Mouse (Mus musculus): ENCODE data around the gene Zfp628. TPM values are rescaled to one million over a fixed set of nuclear protein-coding genes. Genes with fewer than 3 reads are reported as not detected.

Zfp628 gene
- polyA plus RNA-seq, 1 experiment from 2014 or later: 3.7 TPM

DNA sequence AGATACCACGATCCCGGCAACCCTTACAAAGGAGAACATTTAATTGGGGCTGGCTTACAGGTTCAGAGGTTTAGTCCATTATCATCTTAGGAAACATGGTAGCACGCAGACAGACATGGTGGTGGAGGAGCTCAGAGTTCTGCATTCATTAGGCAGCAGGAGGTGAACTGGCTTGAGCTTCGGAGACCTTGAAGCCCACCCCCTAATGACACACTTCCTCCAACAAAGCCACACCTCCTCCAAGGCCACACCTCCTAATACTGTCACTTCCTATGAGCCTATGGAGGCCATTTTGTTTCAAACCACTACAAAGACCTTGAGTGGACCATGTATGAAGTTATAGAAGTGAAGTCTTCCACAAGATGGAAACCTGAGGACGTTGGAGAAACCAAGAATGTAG, 2.8 kb upstream of the Zfp628 start:
- H3K9ac ChIP-seq (replicated peaks; ENCODE audit: low read depth, low read length): no peak overlapping the region
- 64% methylated on average over 5 of the region's 5 CpGs for WGBS
- no peaks in the 10 kb centered on the region for H3K27me3 ChIP-seq (ENCODE audit: control insufficient read depth, insufficient read depth, low read length)
- no peak for ATAC-seq (ENCODE audit: low read depth)
- no peaks in the 10 kb centered on the region for H3K36me3 ChIP-seq (ENCODE audit: control insufficient read depth, insufficient read depth, low read length)
- H3K9me3 ChIP-seq (ENCODE audit: control insufficient read depth, low read length): no peaks in the 10 kb centered on the region
- peaks cover 12% of the 10 kb centered on the region for H3K4me1 ChIP-seq (ENCODE audit: control insufficient read depth, insufficient read depth, low read length)
- no peak overlapping the region for H3K4me3 ChIP-seq (ENCODE audit: low read depth, low read length)
- no peak overlapping the region for H3K27ac ChIP-seq (ENCODE audit: low read depth, low read length)
- no peak overlapping the region for H3K4me2 ChIP-seq (ENCODE audit: low read depth, low read length)

GRCm38 (mm10) chr7:4915669-4916416, 826 bp downstream of the Zfp628 start:
- peaks cover 20% of the 10 kb centered on the region for H3K36me3 ChIP-seq (ENCODE audit: control insufficient read depth, insufficient read depth, low read length)
- H3K27me3 ChIP-seq (ENCODE audit: control insufficient read depth, insufficient read depth, low read length): no peaks in the 10 kb centered on the region
- H3K4me1 ChIP-seq (ENCODE audit: control insufficient read depth, insufficient read depth, low read length): peaks cover 12% of the 10 kb centered on the region
- H3K4me3 ChIP-seq (ENCODE audit: low read depth, low read length): peak overlapping the region; percentile 69
- ATAC-seq (ENCODE audit: low read depth): peak; percentile 75
- peak overlapping the region; percentile 86 for H3K4me2 ChIP-seq (ENCODE audit: low read depth, low read length)
- peak overlapping the region; percentile 87 for H3K9ac ChIP-seq (replicated peaks; ENCODE audit: low read depth, low read length)
- peak overlapping the region; percentile 99 for H3K27ac ChIP-seq (ENCODE audit: low read depth, low read length)
- no peaks in the 10 kb centered on the region for H3K9me3 ChIP-seq (ENCODE audit: control insufficient read depth, low read length)
- 6% methylated on average over 14 of the region's 14 CpGs for WGBS

- H3K27me3 ChIP-seq (ENCODE audit: control insufficient read depth, insufficient read depth, low read length): no peaks in the 10 kb centered on the region
- no peak overlapping the region for H3K27ac ChIP-seq (ENCODE audit: low read depth, low read length)
- no peak overlapping the region for H3K4me3 ChIP-seq (ENCODE audit: low read depth, low read length)
- peaks cover 21% of the 10 kb centered on the region for H3K4me1 ChIP-seq (ENCODE audit: control insufficient read depth, insufficient read depth, low read length)
- H3K4me2 ChIP-seq (ENCODE audit: low read depth, low read length): no peak overlapping the region
- peaks cover 21% of the 10 kb centered on the region for H3K36me3 ChIP-seq (ENCODE audit: control insufficient read depth, insufficient read depth, low read length)
- WGBS: 97% methylated on average over 2 of the region's 2 CpGs
- H3K9ac ChIP-seq (replicated peaks; ENCODE audit: low read depth, low read length): 0 out of 2 replicates have a peak overlapping the region, but pooled peaks have one; percentile 87
- no peaks in the 10 kb centered on the region for H3K9me3 ChIP-seq (ENCODE audit: control insufficient read depth, low read length)
- ATAC-seq (ENCODE audit: low read depth): no peak
These were observed 2.5 kb downstream of the Zfp628 start for GRCm38 (mm10) chr7:4917494-4917893.

DNA sequence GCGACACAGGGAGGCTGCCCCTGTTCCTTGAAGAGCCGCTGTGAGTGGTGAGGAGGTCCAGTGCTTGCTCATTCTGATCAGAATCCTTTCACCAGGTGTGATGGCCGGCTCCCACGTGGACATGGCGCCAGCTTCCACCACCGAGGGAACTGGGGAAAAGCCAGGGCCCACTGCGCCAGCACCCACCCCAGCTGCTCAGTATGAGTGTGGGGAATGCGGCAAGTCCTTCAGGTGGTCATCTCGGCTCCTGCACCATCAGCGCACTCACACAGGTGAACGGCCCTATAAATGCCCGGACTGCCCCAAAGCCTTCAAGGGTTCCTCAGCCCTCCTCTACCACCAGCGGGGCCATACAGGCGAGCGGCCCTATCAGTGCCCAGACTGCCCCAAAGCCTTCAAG, 3.7 kb downstream of the Zfp628 start:
- H3K27ac ChIP-seq (ENCODE audit: low read depth, low read length): no peak overlapping the region
- H3K9me3 ChIP-seq (ENCODE audit: control insufficient read depth, low read length): no peaks in the 10 kb centered on the region
- peaks cover 28% of the 10 kb centered on the region for H3K4me1 ChIP-seq (ENCODE audit: control insufficient read depth, insufficient read depth, low read length)
- ATAC-seq (ENCODE audit: low read depth): no peak
- 98% methylated on average over 15 of the region's 15 CpGs for WGBS
- no peak overlapping the region for H3K4me2 ChIP-seq (ENCODE audit: low read depth, low read length)
- peaks cover 21% of the 10 kb centered on the region for H3K36me3 ChIP-seq (ENCODE audit: control insufficient read depth, insufficient read depth, low read length)
- H3K27me3 ChIP-seq (ENCODE audit: control insufficient read depth, insufficient read depth, low read length): no peaks in the 10 kb centered on the region
- no peak overlapping the region for H3K9ac ChIP-seq (replicated peaks; ENCODE audit: low read depth, low read length)
- H3K4me3 ChIP-seq (ENCODE audit: low read depth, low read length): no peak overlapping the region

GRCm38 (mm10) chr7:4919096-4919495, 4.1 kb downstream of the Zfp628 start:
- H3K36me3 ChIP-seq (ENCODE audit: control insufficient read depth, insufficient read depth, low read length): peaks cover 21% of the 10 kb centered on the region
- H3K27me3 ChIP-seq (ENCODE audit: control insufficient read depth, insufficient read depth, low read length): no peaks in the 10 kb centered on the region
- no peak overlapping the region for H3K27ac ChIP-seq (ENCODE audit: low read depth, low read length)
- no peak for ATAC-seq (ENCODE audit: low read depth)
- no peak overlapping the region for H3K9ac ChIP-seq (replicated peaks; ENCODE audit: low read depth, low read length)
- WGBS: 90% methylated on average over 18 of the region's 21 CpGs
- H3K9me3 ChIP-seq (ENCODE audit: control insufficient read depth, low read length): no peaks in the 10 kb centered on the region
- peaks cover 32% of the 10 kb centered on the region for H3K4me1 ChIP-seq (ENCODE audit: control insufficient read depth, insufficient read depth, low read length)
- H3K4me3 ChIP-seq (ENCODE audit: low read depth, low read length): no peak overlapping the region
- no peak overlapping the region for H3K4me2 ChIP-seq (ENCODE audit: low read depth, low read length)

DNA sequence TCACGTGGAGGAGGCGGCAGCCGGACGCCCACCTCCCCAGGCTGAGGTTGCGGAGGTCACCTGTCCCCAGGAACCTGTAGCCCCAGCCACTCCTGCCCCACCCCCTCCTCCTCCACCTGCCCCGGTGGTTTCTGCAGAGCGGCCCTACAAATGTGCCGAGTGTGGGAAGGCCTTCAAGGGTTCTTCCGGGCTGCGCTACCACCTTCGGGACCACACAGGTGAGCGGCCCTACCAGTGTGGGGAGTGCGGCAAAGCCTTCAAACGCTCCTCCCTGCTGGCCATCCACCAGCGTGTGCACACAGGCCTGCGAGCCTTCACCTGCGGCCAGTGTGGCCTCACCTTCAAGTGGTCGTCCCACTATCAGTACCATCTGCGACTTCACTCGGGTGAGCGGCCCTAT, 5.0 kb downstream of the Zfp628 start:
- Histone ChIP-seq H3K9ac (replicated peaks; ENCODE audit: low read depth, low read length) (no peak overlapping the region), H3K4me1 (ENCODE audit: control insufficient read depth, insufficient read depth, low read length) (peaks cover 36% of the 10 kb centered on the region), H3K36me3 (ENCODE audit: control insufficient read depth, insufficient read depth, low read length) (peaks cover 21% of the 10 kb centered on the region), H3K27me3 (ENCODE audit: control insufficient read depth, insufficient read depth, low read length) (no peaks in the 10 kb centered on the region), H3K27ac (ENCODE audit: low read depth, low read length) (no peak overlapping the region), H3K9me3 (ENCODE audit: control insufficient read depth, low read length) (no peaks in the 10 kb centered on the region), H3K4me2 (ENCODE audit: low read depth, low read length) (no peak overlapping the region), H3K4me3 (ENCODE audit: low read depth, low read length) (no peak overlapping the region)
- ATAC-seq (ENCODE audit: low read depth): no peak
- 90% methylated on average over 21 of the region's 21 CpGs for WGBS

GRCm38 (mm10) chr7:4920496-4920895, 5.5 kb downstream of the Zfp628 start:
- H3K4me2 ChIP-seq (ENCODE audit: low read depth, low read length): no peak overlapping the region
- H3K36me3 ChIP-seq (ENCODE audit: control insufficient read depth, insufficient read depth, low read length): peaks cover 21% of the 10 kb centered on the region
- no peaks in the 10 kb centered on the region for H3K9me3 ChIP-seq (ENCODE audit: control insufficient read depth, low read length)
- no peak overlapping the region; the same call in 1 of the 2 replicates for H3K27ac ChIP-seq (ENCODE audit: low read depth, low read length)
- H3K4me3 ChIP-seq (ENCODE audit: low read depth, low read length): no peak overlapping the region
- H3K4me1 ChIP-seq (ENCODE audit: control insufficient read depth, insufficient read depth, low read length): peaks cover 38% of the 10 kb centered on the region
- no peak overlapping the region for H3K9ac ChIP-seq (replicated peaks; ENCODE audit: low read depth, low read length)
- 88% methylated on average over 19 of the region's 19 CpGs for WGBS
- no peak for ATAC-seq (ENCODE audit: low read depth)
- no peaks in the 10 kb centered on the region for H3K27me3 ChIP-seq (ENCODE audit: control insufficient read depth, insufficient read depth, low read length)

GRCm38 (mm10) chr7:4920976-4921823, 6.2 kb downstream of the Zfp628 start:
- Histone ChIP-seq H3K4me2 (ENCODE audit: low read depth, low read length) (peak overlapping the region; percentile 60; the same call in 1 of the 2 replicates), H3K27ac (ENCODE audit: low read depth, low read length) (peak overlapping the region; percentile 98), H3K4me1 (ENCODE audit: control insufficient read depth, insufficient read depth, low read length) (peaks cover 44% of the 10 kb centered on the region), H3K9ac (replicated peaks; ENCODE audit: low read depth, low read length) (no peak overlapping the region), H3K27me3 (ENCODE audit: control insufficient read depth, insufficient read depth, low read length) (no peaks in the 10 kb centered on the region), H3K4me3 (ENCODE audit: low read depth, low read length) (no peak overlapping the region), H3K36me3 (ENCODE audit: control insufficient read depth, insufficient read depth, low read length) (peaks cover 21% of the 10 kb centered on the region), H3K9me3 (ENCODE audit: control insufficient read depth, low read length) (no peaks in the 10 kb centered on the region)
- ATAC-seq (ENCODE audit: low read depth): no peak
- WGBS: 58% methylated on average over 22 of the region's 23 CpGs
